Mouse (Mus musculus) forebrain, embryonic 12.5 days (tissue): ENCODE measurements around the gene Acta2. TPM values are rescaled to one million over a fixed set of nuclear protein-coding genes. Genes with fewer than 3 reads are reported as not detected.
A peak's percentile ranks its signal among the peaks of the same experiment; 100 is the strongest.
"Not testable (repeated sequence)": the region's sequence is repeated elsewhere in the genome, so short reads cannot be mapped to it uniquely, and the experiment has no call there.

Experiments used
- ATAC-seq: fragments of 200-750 bp; cut with Nextera tagmentation; 2 replicates; pipeline ENCODE4 v1.8.0; 2017; ENCODE audit warnings: moderate TSS enrichment; ENCODE audit not compliant: low FRiP score
- H3K27ac ChIP-seq: fragments of 300-500 bp; sonication (generic); 2 replicates; pipeline ENCODE4 v1.5.1; 2016; ENCODE audit warnings: mild to moderate bottlenecking
- H3K27me3 ChIP-seq: fragments of 300-500 bp; sonication (generic); 2 replicates; pipeline ENCODE4 v1.6.1; 2016; ENCODE audit warnings: mild to moderate bottlenecking
- H3K36me3 ChIP-seq: fragments of 300-500 bp; sonication (generic); replicated peaks from 2 replicates; pipeline ENCODE4 v1.6.1; 2016; ENCODE audit warnings: mild to moderate bottlenecking
- H3K4me1 ChIP-seq: fragments of 300-500 bp; sonication (generic); 2 replicates; pipeline ENCODE4 v1.6.1; 2016
- H3K4me2 ChIP-seq: fragments of 300-500 bp; sonication (generic); 2 replicates; pipeline ENCODE4 v1.6.1; 2016; ENCODE audit warnings: mild to moderate bottlenecking, moderate library complexity
- H3K4me3 ChIP-seq: fragments of 300-500 bp; sonication (generic); replicated peaks from 2 replicates; pipeline ENCODE4 v1.5.1; 2016; ENCODE audit warnings: mild to moderate bottlenecking
- H3K9ac ChIP-seq: fragments of 300-500 bp; sonication (generic); 2 replicates; pipeline ENCODE4 v1.6.1; 2016; ENCODE audit warnings: mild to moderate bottlenecking
- H3K9me3 ChIP-seq: fragments of 300-500 bp; sonication (generic); 2 replicates; pipeline ENCODE4 v1.6.1; 2016
- WGBS: fragments of 180-500 bp; shearing (Covaris S2); methylation state at CpG from one replicate; pipeline ENCODE4 v1.1.7; 2016; 5-methylcytosine and 5-hydroxymethylcytosine counted together
- polyA plus RNA-seq: library from polyadenylated mRNA; unstranded; fragments of >200 nt; fragmentation: Nextera tagmentation; extraction: Ambion mirVana; gene quantifications from 2 replicates; pipeline ENCODE4 v1.2.1, GENCODE M21; 2016

Acta2 gene
- polyA plus RNA-seq, 1 experiment from 2014 or later = 43.7 TPM

DNA sequence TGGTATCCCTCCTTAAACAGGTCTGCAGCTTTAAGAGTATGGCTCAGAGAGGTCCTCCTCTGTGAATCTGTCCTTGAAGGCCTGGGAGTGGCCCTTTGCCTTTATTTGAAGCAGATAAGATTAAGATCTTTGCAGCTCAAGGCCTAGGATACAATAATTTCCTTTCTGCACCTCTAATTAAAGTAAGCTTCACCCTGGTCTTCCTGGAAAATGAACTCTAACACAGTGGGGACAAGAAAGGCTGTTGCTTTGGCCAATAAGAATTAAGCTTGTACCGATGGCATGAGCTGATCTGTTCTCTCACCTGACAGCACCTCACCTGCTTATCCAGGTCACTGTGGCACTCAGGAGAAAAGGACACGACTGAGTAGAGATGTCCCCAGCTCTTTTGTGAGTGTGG is 44.5 kb downstream of the Acta2 start:
- Histone ChIP-seq H3K36me3 (no peaks in the 10 kb centered on the region), H3K27me3 (no peaks in the 10 kb centered on the region), H3K4me1 (no peaks in the 10 kb centered on the region), H3K4me3 (no peak overlapping the region), H3K4me2 (no peak overlapping the region), H3K27ac (no peak overlapping the region), H3K9ac (no peak overlapping the region), H3K9me3 (no peaks in the 10 kb centered on the region)
- no peak for ATAC-seq
- 62% methylated on average over 2 of the region's 2 CpGs for WGBS

DNA sequence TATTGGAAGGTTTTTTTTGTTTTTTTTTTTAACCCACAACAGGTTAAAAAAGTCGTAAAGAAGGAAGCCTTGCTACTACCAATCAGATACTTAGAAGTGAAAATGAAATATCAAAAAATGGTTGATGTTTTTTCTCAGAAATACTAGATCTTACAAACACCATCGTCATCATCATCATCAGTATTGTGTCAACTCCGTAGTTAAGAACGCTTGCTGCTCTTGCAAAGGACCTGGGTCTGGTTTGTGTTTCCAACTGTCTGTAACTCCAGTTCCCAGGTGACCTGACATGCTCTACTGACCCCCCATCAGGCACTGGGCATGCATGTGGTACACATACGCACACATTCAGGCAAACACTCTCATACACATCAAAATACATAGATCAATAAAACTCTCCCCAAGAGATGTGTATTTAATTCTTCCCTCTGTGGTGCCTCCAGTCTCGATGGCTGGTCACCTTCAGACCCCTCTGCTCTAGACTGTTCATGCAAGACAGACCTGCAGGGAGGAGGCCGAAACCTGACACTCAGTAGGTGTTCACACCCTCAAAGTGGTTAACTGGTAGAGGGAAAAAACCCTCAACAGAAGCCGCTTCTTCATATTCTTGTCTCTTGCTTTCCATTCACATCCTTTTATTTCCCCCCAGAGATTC is 45.3 kb downstream of the Acta2 start:
- H3K9me3 ChIP-seq = no peaks in the 10 kb centered on the region
- H3K4me1 ChIP-seq = no peaks in the 10 kb centered on the region
- H3K9ac ChIP-seq = no peak overlapping the region
- no peak overlapping the region for H3K4me3 ChIP-seq
- H3K4me2 ChIP-seq = no peak overlapping the region
- WGBS = 89% methylated on average over 8 of the region's 8 CpGs
- no peak for ATAC-seq
- H3K27ac ChIP-seq = no peak overlapping the region
- no peaks in the 10 kb centered on the region for H3K36me3 ChIP-seq
- H3K27me3 ChIP-seq = no peaks in the 10 kb centered on the region

DNA sequence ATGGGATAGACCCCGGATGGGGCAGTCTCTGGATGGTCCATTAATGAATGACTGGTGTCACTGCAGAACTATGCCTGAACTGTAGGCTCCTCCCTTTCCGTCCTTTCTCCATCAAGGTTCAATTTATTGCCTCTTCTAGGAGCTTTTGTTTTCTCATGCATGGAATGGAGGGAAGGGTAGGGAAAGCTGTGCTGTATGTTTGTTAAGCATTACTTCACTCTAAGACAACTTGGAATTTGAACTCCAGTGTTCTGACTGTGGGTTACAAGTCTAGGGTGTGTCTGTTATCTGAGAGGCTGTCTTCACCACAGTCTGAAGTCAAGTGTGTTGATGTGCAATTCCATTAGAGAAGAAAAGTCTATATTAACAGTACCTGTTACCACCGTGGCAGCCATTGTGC is 46.4 kb downstream of the Acta2 start:
- no peaks in the 10 kb centered on the region for H3K27me3 ChIP-seq
- H3K27ac ChIP-seq = no peak overlapping the region
- ATAC-seq = no peak
- no peaks in the 10 kb centered on the region for H3K36me3 ChIP-seq
- WGBS = 89% methylated on average over 3 of the region's 3 CpGs
- H3K4me2 ChIP-seq = no peak overlapping the region
- no peak overlapping the region for H3K4me3 ChIP-seq
- H3K9ac ChIP-seq = no peak overlapping the region
- no peaks in the 10 kb centered on the region for H3K4me1 ChIP-seq
- H3K9me3 ChIP-seq = no peaks in the 10 kb centered on the region

DNA sequence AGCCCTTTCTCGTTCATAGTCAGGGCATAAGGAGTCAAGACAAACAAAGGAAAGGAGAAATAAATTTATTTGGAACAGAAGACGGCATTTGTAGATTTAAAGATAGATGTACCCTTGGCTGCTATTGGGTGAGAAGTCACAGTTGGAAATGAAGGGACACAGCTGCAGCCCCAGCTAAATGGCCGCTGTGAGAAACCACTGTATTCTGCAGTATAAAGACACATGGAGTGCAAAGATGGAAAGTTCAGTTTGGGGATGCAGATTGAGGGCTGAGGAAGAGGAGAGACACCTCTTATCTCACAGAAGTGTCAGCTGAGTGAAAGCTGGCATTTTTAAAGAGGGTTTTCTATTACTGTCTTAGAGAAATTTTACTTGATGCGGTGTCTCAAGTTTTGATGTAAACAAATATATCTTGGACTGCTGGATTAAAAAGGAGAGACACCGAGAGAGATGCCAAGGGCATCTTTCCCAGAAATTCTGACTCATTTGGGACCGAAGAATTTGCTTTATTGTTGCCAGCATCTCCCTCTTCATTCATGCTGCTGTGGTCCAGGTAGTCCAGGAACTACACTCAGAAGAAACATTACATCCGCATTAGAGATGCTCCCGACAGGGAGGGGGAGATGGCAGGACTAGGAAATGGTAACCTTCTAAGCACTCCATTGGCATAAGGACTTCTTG is 48.5 kb downstream of the Acta2 start:
- H3K4me3 ChIP-seq = no peak overlapping the region
- ATAC-seq = no peak
- no peak overlapping the region for H3K4me2 ChIP-seq
- 86% methylated on average over 8 of the region's 8 CpGs for WGBS
- no peak overlapping the region for H3K9ac ChIP-seq
- H3K36me3 ChIP-seq = no peaks in the 10 kb centered on the region
- H3K27ac ChIP-seq = no peak overlapping the region
- no peaks in the 10 kb centered on the region for H3K27me3 ChIP-seq
- H3K4me1 ChIP-seq = no peaks in the 10 kb centered on the region
- no peaks in the 10 kb centered on the region for H3K9me3 ChIP-seq

DNA sequence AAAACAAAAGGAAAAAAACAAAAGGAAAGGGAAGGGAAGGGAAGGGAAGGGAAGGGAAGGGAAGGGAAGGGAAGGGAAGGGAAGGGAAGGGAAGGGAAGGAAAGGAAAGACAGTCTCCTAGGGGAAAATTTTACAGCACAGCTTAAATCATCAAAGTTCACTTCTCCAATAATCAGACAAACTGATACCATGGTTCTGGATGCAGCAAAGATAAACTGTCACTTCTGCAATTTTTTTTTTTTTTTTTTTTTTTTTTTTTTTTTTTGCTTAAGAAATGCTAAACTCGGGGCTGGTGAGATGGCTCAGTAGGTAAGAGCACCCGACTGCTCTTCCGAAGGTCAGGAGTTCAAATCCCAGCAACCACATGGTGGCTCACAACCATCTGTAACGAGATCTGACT is 49.3 kb downstream of the Acta2 start:
- not testable (repeated sequence) for H3K27ac ChIP-seq, ATAC-seq, H3K4me1 ChIP-seq, H3K36me3 ChIP-seq, H3K4me3 ChIP-seq, H3K4me2 ChIP-seq, H3K27me3 ChIP-seq, H3K9me3 ChIP-seq, H3K9ac ChIP-seq
- 88% methylated on average over 4 of the region's 4 CpGs for WGBS

DNA sequence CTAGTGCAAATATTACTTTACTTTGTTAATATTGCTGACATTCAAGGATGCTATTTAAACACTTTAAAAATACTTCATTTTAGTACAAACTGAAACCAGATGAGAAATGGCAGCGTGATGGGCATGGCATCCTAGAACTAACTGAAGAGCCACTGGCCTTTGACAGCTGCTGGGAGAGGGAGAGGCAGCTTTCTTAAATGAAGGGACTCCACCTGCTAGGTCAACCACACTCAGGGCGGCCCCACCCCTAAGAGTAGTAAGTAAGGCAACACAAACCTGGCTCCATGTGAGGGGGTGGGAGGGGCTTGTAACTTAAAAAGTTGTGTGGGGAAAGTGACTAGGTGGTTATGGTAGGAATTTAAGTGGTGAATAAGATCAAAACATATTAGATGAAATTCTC is 52.7 kb downstream of the Acta2 start:
- no peak overlapping the region for H3K27ac ChIP-seq
- H3K4me1 ChIP-seq = no peaks in the 10 kb centered on the region
- no peaks in the 10 kb centered on the region for H3K36me3 ChIP-seq
- ATAC-seq = no peak
- H3K9me3 ChIP-seq = no peaks in the 10 kb centered on the region
- no peaks in the 10 kb centered on the region for H3K27me3 ChIP-seq
- WGBS = 87% methylated on average over 2 of the region's 2 CpGs
- H3K9ac ChIP-seq = no peak overlapping the region
- no peak overlapping the region for H3K4me2 ChIP-seq
- no peak overlapping the region for H3K4me3 ChIP-seq

DNA sequence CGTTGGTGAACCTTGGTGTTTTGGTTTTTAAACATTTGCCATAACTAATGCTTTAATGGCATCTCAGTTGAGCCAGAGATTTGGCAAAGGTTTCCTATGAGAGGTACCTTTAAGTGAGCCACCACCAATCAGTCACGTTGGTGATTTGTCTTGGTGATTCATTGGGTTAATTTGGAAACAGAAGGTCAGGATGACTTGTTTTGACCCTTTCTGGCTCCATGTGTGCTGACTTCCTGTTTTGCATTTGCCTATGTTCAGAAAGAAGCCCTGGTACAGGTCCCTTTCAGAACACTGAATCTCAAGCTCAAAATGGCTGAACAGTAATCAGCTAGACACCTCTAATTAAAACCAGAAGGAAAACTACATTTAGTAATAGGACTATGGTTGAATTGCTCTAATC is 55.9 kb downstream of the Acta2 start:
- Histone ChIP-seq H3K4me2 (no peak overlapping the region), H3K27ac (no peak overlapping the region), H3K27me3 (no peaks in the 10 kb centered on the region), H3K9me3 (no peaks in the 10 kb centered on the region), H3K4me1 (no peaks in the 10 kb centered on the region), H3K36me3 (no peaks in the 10 kb centered on the region), H3K9ac (no peak overlapping the region), H3K4me3 (no peak overlapping the region)
- no peak for ATAC-seq
- 78% methylated on average over 2 of the region's 2 CpGs for WGBS

DNA sequence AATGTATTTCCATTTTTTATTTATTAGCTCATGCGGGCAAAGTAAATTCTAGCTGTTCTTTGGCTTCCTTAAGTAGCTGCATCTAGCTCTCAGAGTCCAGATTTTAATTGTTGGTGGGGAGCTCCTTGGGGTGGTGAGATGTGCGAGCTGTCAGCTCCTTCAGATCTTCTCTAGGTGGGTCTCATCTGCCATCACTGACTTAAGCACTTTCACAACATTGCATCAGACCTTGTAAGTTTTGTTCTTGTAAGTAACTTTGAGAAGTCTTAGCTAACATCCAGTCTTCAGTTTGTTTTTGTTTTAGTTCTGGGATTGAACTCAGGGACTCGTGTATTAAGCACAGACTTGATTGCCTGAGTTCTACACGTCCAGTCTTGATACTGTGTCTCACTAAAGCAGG is 56.5 kb downstream of the Acta2 start:
- H3K4me2 ChIP-seq = no peak overlapping the region
- ATAC-seq = no peak
- H3K9ac ChIP-seq = no peak overlapping the region
- no peaks in the 10 kb centered on the region for H3K9me3 ChIP-seq
- no peaks in the 10 kb centered on the region for H3K36me3 ChIP-seq
- no peaks in the 10 kb centered on the region for H3K4me1 ChIP-seq
- H3K27ac ChIP-seq = no peak overlapping the region
- 88% methylated on average over 4 of the region's 4 CpGs for WGBS
- no peaks in the 10 kb centered on the region for H3K27me3 ChIP-seq
- H3K4me3 ChIP-seq = no peak overlapping the region

DNA sequence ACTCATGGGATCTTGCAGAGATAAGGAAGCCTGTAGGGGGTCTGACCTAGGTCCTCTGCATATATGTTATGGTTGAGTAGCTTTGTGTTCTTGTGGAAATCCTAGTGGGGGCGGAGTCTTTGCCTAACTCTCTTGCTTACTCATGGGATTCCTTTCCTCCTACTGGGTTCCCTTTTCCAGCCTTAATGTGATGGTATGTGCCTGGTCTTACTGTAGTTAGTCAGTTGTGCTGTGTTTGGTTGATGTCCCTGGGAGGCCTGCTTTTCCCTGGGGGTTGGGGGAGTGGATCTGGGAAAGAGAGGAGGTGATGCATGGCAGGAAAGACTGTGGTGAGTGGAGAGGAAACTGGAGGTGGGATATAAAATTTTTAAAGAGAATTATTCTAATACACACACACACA is 57.3 kb downstream of the Acta2 start:
- no peaks in the 10 kb centered on the region for H3K27me3 ChIP-seq
- no peak for ATAC-seq
- no peak overlapping the region for H3K27ac ChIP-seq
- WGBS = 84% methylated on average over 1 of the region's 1 CpGs
- no peaks in the 10 kb centered on the region for H3K9me3 ChIP-seq
- H3K4me2 ChIP-seq = no peak overlapping the region
- no peak overlapping the region for H3K9ac ChIP-seq
- H3K4me1 ChIP-seq = no peaks in the 10 kb centered on the region
- no peaks in the 10 kb centered on the region for H3K36me3 ChIP-seq
- H3K4me3 ChIP-seq = no peak overlapping the region

DNA sequence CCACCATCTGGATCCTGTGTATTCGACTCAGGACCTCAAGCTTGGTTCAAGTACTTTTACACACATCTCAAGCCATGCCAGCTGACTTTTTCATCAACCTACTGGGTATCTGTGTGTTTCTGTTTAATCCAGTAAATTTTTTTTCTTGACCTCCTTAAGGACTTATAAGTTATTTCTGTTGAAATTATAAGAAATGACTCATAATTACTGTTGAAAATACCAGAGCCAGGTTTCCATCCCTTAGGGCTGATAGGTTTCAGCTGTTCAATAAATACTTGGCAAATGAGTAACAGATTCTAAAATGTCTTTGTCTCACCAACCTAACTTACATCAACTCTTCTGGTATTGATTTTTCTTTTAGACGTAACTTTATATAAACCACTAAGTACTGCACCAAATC is 60.4 kb downstream of the Acta2 start:
- 78% methylated on average over 2 of the region's 2 CpGs for WGBS
- Histone ChIP-seq H3K9ac (no peak overlapping the region), H3K4me1 (peaks cover 5% of the 10 kb centered on the region; the same call in 1 of the 2 replicates), H3K27me3 (peaks cover 8% of the 10 kb centered on the region), H3K9me3 (no peaks in the 10 kb centered on the region), H3K4me3 (no peak overlapping the region), H3K36me3 (no peaks in the 10 kb centered on the region), H3K27ac (no peak overlapping the region), H3K4me2 (no peak overlapping the region)
- ATAC-seq = no peak

DNA sequence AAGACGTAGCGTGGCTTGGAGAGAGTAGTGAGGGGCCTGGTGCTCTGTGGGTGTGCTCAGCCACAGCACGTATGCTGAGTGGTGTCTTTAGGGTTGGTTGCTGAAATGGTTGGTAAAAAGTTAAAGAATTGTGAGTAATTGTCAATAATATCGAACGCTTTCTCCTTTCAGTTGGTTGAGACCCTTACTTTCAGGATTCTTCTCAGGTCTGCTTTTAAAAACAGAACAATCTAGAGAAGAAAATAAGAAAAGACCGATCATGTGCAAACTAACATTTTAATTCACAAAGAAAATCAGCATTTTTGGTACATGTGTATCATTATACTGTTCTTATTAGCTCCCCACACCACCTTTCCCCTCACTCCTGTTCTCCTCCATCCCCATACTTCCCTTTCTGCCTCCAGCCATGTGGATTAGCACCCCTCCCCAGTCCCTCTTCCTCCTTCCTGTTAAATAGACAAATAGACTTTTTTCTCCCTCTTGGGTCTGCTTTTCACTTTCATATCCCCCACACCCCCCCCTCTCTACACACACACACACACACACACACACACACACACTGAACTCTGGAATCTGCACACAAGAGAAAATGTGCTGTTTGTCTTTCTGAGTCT is 61.2 kb downstream of the Acta2 start:
- ATAC-seq = no peak
- Histone ChIP-seq H3K4me1 (peaks cover 5% of the 10 kb centered on the region; the same call in 1 of the 2 replicates), H3K36me3 (no peaks in the 10 kb centered on the region), H3K4me2 (no peak overlapping the region), H3K9me3 (no peaks in the 10 kb centered on the region), H3K27me3 (peaks cover 8% of the 10 kb centered on the region), H3K9ac (no peak overlapping the region), H3K4me3 (no peak overlapping the region), H3K27ac (no peak overlapping the region)
- 82% methylated on average over 6 of the region's 6 CpGs for WGBS

DNA sequence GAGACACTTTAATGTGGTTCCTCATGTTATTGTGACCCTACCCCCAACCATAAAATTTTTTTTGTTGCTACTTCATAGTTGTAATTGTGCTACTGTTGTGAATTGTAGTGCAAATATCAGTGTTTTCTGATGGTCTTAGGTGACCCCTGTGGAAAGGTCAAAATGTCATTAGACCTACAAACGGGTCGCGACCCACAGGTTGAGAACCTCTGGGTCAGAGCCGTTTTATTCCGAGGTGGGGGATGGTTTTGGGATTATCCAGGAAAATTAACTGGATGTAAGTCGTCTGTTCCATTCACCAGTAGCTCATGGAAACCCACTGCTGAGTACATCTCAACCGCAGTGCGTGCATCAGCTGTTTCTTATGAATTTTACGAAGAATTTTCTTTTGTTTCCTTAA is 61.7 kb downstream of the Acta2 start:
- H3K27me3 ChIP-seq = peaks cover 8% of the 10 kb centered on the region
- WGBS = 61% methylated on average over 9 of the region's 9 CpGs
- H3K4me3 ChIP-seq = peak overlapping the region; percentile 65; the same call in 1 of the 2 replicates

DNA sequence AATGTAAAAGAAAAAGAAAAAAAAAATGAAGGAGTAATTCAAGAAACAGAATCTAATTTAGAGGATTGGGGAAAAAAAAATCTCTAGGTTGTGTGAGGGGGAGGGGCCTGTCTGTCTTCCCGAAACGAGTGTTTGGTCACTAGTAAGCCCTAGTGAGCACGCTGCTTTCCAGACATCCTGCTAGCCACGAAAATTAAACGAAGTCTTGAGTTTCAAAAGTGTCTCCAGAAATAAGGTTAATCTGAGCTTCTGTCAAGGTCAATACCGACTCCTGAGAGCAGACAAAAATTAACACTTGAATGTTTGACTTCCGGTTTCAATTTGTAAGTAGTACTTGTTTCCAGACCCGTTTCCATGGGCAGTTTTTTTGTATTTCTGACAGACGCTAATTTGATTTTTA is 62.2 kb downstream of the Acta2 start:
- 15% methylated on average over 9 of the region's 9 CpGs for WGBS
- H3K27me3 ChIP-seq = peaks cover 8% of the 10 kb centered on the region

More for the DNA sequence above, 61.7 kb downstream of the Acta2 start:
- no peak overlapping the region for H3K27ac ChIP-seq
- H3K4me1 ChIP-seq = peaks cover 5% of the 10 kb centered on the region; the same call in 1 of the 2 replicates
- H3K36me3 ChIP-seq = no peaks in the 10 kb centered on the region
- no peaks in the 10 kb centered on the region for H3K9me3 ChIP-seq
- no peak overlapping the region for H3K9ac ChIP-seq
- H3K4me2 ChIP-seq = peak overlapping the region; percentile 97; the same call in 1 of the 2 replicates
- no peak for ATAC-seq

More for the DNA sequence above, 62.2 kb downstream of the Acta2 start:
- Histone ChIP-seq H3K9ac (no peak overlapping the region), H3K36me3 (no peaks in the 10 kb centered on the region), H3K4me2 (peak overlapping the region; percentile 97), H3K4me1 (peaks cover 5% of the 10 kb centered on the region; the same call in 1 of the 2 replicates), H3K4me3 (peak overlapping the region; percentile 65), H3K27ac (no peak overlapping the region), H3K9me3 (no peaks in the 10 kb centered on the region)
- ATAC-seq = no peak; the same call in 1 of the 2 replicates
